Mouse (Mus musculus) intestine, embryonic 16.5 days (tissue): Measurements from ENCODE around the gene Btn1a1. TPM values are rescaled to one million over a fixed set of nuclear protein-coding genes. Genes with fewer than 3 reads are reported as not detected.
A peak's percentile ranks its signal among the peaks of the same experiment; 100 is the strongest.

Experiments used
- ATAC-seq: fragments of 200-750 bp; cut with Nextera tagmentation; 2 replicates; pipeline ENCODE4 v1.8.0; 2017; ENCODE audit warnings: moderate TSS enrichment, moderate library complexity
- H3K27ac ChIP-seq: fragments of 300-500 bp; sonication (generic); 2 replicates; pipeline ENCODE4 v1.5.1; 2014; ENCODE audit warnings: mild to moderate bottlenecking, low read length
- H3K27me3 ChIP-seq: fragments of 300-500 bp; sonication (generic); replicated peaks from 2 replicates; pipeline ENCODE4 v1.6.1; 2014; ENCODE audit warnings: low read length, control low read depth, mixed read lengths; ENCODE audit not compliant: control insufficient read depth, insufficient read depth
- H3K36me3 ChIP-seq: fragments of 300-500 bp; sonication (generic); 2 replicates; pipeline ENCODE4 v1.6.1; 2014; ENCODE audit warnings: low read length, control low read depth; ENCODE audit not compliant: control insufficient read depth, insufficient read depth
- H3K4me1 ChIP-seq: fragments of 300-500 bp; sonication (generic); 2 replicates; pipeline ENCODE4 v1.6.1; 2014; ENCODE audit warnings: low read length, control low read depth, mixed read lengths; ENCODE audit not compliant: control insufficient read depth, insufficient read depth
- H3K4me2 ChIP-seq: fragments of 300-500 bp; sonication (generic); 2 replicates; pipeline ENCODE4 v1.6.1; 2014; ENCODE audit warnings: low read depth, low read length, control low read depth
- H3K4me3 ChIP-seq: fragments of 300-500 bp; sonication (generic); 2 replicates; pipeline ENCODE4 v1.5.1; 2014; ENCODE audit warnings: mild to moderate bottlenecking, low read length
- H3K9ac ChIP-seq: fragments of 300-500 bp; sonication (generic); 2 replicates; pipeline ENCODE4 v1.6.1; 2014; ENCODE audit warnings: low read depth, low read length
- H3K9me3 ChIP-seq: fragments of 300-500 bp; sonication (generic); 2 replicates; pipeline ENCODE4 v1.6.1; 2016; ENCODE audit warnings: low read length, control low read depth; ENCODE audit not compliant: control insufficient read depth
- WGBS: fragments of 180-500 bp; shearing (Covaris S2); extraction: QIAGEN DNeasy Blood & Tissue Kit; methylation state at CpG from one replicate; pipeline ENCODE4 v1.1.7; 2014; 5-methylcytosine and 5-hydroxymethylcytosine counted together
- polyA plus RNA-seq: library from polyadenylated mRNA; unstranded; fragments of >200 nt; fragmentation: Nextera tagmentation; extraction: Ambion mirVana; gene quantifications from 2 replicates; pipeline ENCODE4 v1.2.1, GENCODE M21; 2015

The Btn1a1 gene
- polyA plus RNA-seq, 1 experiment from 2014 or later = 0.11 TPM

DNA sequence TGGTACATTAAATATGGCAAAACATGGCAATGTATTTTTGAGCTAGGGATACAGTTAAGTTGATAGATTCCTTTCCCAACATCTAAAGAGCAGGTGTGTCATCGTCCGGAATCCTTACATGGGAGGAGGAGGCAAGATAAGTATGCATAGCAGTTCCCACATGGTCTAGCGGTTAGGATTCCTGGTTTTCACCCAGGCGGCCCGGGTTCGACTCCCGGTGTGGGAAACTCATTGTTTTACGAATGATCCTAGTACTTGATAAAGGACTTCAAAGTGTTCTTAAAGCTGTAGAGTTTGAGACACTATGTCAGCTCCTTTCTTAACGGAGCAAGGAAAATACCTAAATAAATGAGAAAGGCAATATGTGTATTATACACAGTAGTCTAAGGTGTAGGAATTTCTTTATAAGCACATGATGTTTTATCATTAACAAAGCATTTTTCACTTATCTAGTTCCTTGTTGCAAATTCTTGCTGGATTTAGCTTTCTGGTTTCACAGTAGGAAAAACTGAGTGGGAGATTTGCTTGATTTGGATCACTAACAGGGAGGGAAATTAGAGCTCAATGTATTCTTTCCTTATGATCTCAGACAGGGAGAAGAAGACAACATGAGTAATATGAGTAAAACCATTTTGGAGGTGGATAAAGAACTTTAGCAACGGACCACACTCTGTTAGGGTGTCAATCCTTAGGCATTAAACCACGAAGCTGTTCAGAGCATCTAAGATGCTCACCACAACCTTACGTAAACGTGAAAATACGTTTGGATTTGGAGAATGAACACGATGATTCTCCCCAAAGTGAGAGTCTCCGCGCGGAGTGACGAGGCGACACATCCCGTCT, 2.1 kb downstream of the Btn1a1 start:
- Histone ChIP-seq H3K4me2 (peak overlapping the region; percentile 88), H3K4me3 (peak overlapping the region; percentile 64), H3K9me3 (no peaks in the 10 kb centered on the region), H3K36me3 (no peaks in the 10 kb centered on the region), H3K27ac (no peak overlapping the region), H3K4me1 (peaks cover 19% of the 10 kb centered on the region), H3K27me3 (0 out of 2 replicates have a peak, but pooled peaks cover under 1% of the 10 kb centered on the region), H3K9ac (peak overlapping the region; percentile 70)
- peak; percentile 66 for ATAC-seq
- WGBS = under 1% methylated on average over 21 of the region's 21 CpGs

DNA sequence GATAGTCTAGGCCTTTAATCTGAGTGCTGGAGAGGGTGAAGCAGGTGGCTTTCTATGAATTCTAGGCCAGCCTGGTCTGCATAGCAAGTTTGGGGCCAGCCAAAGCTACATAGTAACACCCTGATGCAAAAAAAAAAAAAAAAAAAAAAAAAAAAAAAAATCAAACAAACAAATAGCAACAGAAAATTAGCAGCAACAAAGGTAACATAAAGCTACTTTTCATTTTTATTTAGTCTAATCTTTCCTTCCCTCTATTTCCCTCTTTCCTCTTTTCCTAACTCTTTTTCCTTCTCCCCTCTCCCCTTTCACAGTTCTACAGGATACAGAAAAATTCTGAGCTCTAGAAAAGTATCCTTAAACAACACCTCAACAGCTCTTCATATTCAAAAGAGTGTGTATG, 3.0 kb downstream of the Btn1a1 start:
- H3K9me3 ChIP-seq = no peaks in the 10 kb centered on the region
- no peak overlapping the region for H3K27ac ChIP-seq
- H3K36me3 ChIP-seq = no peaks in the 10 kb centered on the region
- H3K4me1 ChIP-seq = peaks cover 19% of the 10 kb centered on the region
- 0 out of 2 replicates have a peak, but pooled peaks cover 2% of the 10 kb centered on the region for H3K27me3 ChIP-seq
- no peak overlapping the region for H3K4me3 ChIP-seq
- no peak for ATAC-seq
- H3K4me2 ChIP-seq = no peak overlapping the region
- no peak overlapping the region for H3K9ac ChIP-seq

DNA sequence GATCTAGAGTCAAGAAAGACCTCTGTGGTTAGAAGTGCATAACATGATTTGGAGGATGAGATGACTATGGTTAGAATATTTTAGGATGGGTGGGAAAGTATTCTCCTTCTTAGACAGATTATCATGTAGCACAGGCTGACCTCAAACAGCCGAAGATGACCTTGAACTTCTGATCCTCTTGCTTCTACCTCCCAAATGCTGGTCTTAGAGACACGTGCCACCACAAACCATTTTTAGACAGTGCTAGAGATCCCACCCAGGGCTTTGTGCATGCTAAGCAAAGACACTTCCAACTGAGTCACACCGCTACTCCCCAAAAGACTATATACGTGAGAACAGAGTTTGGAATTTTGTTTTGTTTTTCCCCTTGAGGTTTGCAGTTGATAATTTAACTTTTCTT, 3.6 kb downstream of the Btn1a1 start:
- no peak for ATAC-seq
- no peak overlapping the region for H3K4me3 ChIP-seq
- WGBS = 87% methylated on average over 4 of the region's 4 CpGs
- H3K9ac ChIP-seq = no peak overlapping the region
- no peaks in the 10 kb centered on the region for H3K36me3 ChIP-seq
- H3K27me3 ChIP-seq = 0 out of 2 replicates have a peak, but pooled peaks cover 2% of the 10 kb centered on the region
- no peak overlapping the region for H3K27ac ChIP-seq
- H3K9me3 ChIP-seq = no peaks in the 10 kb centered on the region
- peaks cover 19% of the 10 kb centered on the region for H3K4me1 ChIP-seq
- H3K4me2 ChIP-seq = no peak overlapping the region

DNA sequence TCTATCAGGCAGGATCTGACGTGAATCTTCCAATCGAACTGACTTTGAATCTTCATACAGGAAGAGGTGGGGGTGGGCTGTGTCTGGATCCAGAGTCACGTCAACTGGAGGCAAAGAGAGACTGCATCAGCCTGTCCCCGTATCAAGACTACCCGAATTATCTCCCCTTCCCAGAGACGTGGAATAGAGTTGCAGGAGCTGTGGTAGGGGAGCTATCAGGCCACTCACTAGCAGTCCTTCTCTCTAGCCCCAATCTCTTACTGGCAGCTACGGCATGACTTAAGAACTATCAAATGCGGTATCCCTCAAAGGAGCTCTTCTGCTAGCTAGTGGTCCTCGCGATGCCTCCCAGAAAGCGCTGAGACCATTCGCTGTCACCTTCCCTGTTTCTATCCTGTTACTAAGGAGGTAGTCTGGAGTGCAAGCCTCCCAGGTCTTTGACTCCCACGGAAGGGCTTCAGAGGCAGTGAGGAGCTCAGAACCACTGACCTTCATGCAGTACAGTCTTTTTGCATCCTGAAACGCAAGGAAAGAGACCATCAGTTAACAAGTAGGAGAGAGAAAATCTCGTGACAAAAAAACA, 6.3 kb downstream of the Btn1a1 start:
- no peaks in the 10 kb centered on the region for H3K9me3 ChIP-seq
- H3K4me3 ChIP-seq = no peak overlapping the region
- 0 out of 2 replicates have a peak, but pooled peaks cover 2% of the 10 kb centered on the region for H3K27me3 ChIP-seq
- no peak overlapping the region for H3K27ac ChIP-seq
- peaks cover 3% of the 10 kb centered on the region for H3K4me1 ChIP-seq
- ATAC-seq = no peak
- no peak overlapping the region for H3K9ac ChIP-seq
- H3K4me2 ChIP-seq = no peak overlapping the region
- H3K36me3 ChIP-seq = no peaks in the 10 kb centered on the region
- WGBS = 30% methylated on average over 15 of the region's 15 CpGs

DNA sequence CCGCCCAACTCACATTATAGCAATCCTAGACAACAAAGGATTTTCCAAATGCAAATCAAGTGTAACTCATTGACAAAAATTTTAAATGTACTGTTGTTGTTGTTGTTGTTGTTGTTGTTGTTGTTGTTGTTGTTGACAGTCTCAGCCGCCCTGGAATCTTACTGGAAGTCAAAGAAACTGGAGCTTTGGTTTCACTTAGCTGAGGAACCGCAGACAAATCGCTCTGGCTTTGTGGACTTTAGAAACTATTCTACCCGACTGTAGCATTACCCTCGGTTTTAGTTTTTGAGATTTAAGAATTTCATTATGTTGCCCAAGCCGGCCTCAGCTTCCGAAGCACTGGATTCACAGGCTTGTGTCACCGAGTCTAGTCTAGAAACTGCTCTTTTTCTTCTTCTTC, 11.8 kb downstream of the Btn1a1 start:
- 0 out of 2 replicates have a peak, but pooled peaks cover 2% of the 10 kb centered on the region for H3K27me3 ChIP-seq
- H3K4me3 ChIP-seq = peak overlapping the region; percentile 75
- H3K36me3 ChIP-seq = no peaks in the 10 kb centered on the region
- peak overlapping the region; percentile 78 for H3K9ac ChIP-seq
- ATAC-seq = no peak
- H3K4me1 ChIP-seq = no peaks in the 10 kb centered on the region
- under 1% methylated on average over 9 of the region's 9 CpGs for WGBS
- H3K9me3 ChIP-seq = no peaks in the 10 kb centered on the region
- H3K4me2 ChIP-seq = peak overlapping the region; percentile 52
- H3K27ac ChIP-seq = peak overlapping the region; percentile 95

DNA sequence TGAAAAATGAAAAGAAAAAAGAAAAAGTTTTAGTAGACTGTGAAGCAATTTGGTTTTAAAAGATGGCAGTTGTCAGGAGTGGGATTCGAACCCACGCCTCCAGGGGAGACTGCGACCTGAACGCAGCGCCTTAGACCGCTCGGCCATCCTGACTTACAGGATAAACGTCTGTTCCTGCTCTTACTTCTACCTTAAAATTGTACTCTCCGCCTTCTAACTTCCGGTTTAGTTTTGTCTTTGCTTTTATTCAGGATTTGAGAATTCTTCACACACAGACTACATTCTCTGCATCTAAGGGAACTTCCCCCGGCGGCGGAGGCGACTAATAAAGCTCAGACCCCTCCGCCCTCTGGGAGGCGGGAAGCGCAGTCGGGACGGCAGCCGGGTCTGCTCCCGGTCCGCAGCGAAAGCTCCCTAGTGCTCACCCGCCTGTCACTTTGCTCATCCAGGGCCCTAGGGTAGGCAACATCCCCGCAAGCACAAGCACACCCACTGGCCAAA, 12.3 kb downstream of the Btn1a1 start:
- peak; percentile 89 for ATAC-seq
- Histone ChIP-seq H3K4me1 (no peaks in the 10 kb centered on the region), H3K4me2 (peak overlapping the region; percentile 52), H3K27ac (peak overlapping the region; percentile 95), H3K4me3 (peak overlapping the region; percentile 75), H3K36me3 (no peaks in the 10 kb centered on the region), H3K9me3 (no peaks in the 10 kb centered on the region), H3K27me3 (no peaks in the 10 kb centered on the region), H3K9ac (peak overlapping the region; percentile 78)
- WGBS = under 1% methylated on average over 25 of the region's 25 CpGs

DNA sequence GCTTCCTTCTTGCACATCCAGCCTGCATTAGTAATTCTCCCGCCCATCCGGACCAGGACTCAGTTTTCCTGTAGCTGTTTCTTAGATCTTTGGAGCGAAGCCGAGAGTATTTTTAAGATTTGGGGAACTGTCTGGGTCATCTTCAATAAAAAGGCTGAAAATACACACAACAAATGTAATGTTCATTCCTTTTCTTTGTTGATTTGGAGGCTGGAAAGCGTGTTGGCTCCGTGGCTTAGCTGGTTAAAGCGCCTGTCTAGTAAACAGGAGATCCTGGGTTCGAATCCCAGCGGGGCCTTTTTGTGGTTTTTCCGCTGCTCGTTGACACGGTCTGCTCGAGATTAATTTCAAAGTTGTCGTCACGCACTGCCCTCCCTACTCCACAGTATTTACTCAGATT, 15.3 kb downstream of the Btn1a1 start:
- no peaks in the 10 kb centered on the region for H3K4me1 ChIP-seq
- H3K9me3 ChIP-seq = no peaks in the 10 kb centered on the region
- H3K36me3 ChIP-seq = no peaks in the 10 kb centered on the region
- H3K27me3 ChIP-seq = no peaks in the 10 kb centered on the region
- peak overlapping the region; percentile 63 for H3K4me2 ChIP-seq
- under 1% methylated on average over 15 of the region's 15 CpGs for WGBS
- 0 out of 2 replicates have a peak overlapping the region, but pooled peaks have one; percentile 39 for H3K27ac ChIP-seq
- peak overlapping the region; percentile 57 for H3K4me3 ChIP-seq
- ATAC-seq = 0 out of 2 replicates have a peak, but pooled peaks have one; percentile 19
- peak overlapping the region; percentile 60 for H3K9ac ChIP-seq

DNA sequence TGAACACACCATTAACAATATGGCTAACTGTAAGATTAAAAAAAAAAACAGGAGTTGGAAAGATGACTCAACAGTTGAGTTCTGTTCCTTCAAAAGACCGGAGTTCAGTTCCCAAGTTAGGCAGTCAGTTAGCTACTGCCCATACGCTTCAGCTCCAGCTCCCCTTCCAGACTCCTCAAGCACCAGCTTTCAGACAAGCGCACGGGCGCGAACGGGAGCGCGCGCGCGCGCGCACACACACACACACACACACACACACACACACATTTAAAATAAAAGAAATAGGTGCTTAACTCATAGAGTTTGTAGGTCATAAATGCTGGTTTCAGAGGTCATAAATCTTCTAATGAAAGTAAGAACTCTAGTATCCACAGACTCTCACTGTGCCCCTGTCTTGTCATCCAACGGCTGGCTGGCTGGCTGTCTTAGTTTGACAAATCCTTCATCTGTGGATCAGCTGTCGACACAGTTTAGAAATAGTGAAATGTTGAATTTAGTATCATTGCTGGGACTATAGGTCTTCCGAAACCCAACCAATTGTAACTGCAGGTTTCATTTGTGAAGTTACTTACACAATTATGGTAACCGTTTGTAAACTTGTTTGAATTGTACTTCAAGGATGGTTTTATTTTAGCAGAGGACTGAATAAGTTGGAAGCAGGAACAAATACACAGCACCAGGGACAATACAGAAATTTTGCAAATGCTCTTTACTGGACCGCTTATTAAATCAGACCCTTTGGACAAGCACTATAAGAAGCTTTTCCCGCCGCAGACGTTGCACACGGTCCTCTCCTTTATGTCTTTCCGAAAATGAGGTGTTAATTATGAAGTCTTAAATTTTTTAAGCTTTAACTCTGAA, 16.2 kb downstream of the Btn1a1 start:
- under 1% methylated on average over 24 of the region's 24 CpGs for WGBS
- H3K9me3 ChIP-seq = no peaks in the 10 kb centered on the region
- H3K36me3 ChIP-seq = no peaks in the 10 kb centered on the region
- peak overlapping the region; percentile 63 for H3K4me2 ChIP-seq
- no peaks in the 10 kb centered on the region for H3K27me3 ChIP-seq
- peak overlapping the region; percentile 56 for H3K9ac ChIP-seq
- peak overlapping the region; percentile 57 for H3K4me3 ChIP-seq
- peak; percentile 14; the same call in 1 of the 2 replicates for ATAC-seq
- no peak overlapping the region; the same call in 1 of the 2 replicates for H3K27ac ChIP-seq
- peaks cover 4% of the 10 kb centered on the region for H3K4me1 ChIP-seq

DNA sequence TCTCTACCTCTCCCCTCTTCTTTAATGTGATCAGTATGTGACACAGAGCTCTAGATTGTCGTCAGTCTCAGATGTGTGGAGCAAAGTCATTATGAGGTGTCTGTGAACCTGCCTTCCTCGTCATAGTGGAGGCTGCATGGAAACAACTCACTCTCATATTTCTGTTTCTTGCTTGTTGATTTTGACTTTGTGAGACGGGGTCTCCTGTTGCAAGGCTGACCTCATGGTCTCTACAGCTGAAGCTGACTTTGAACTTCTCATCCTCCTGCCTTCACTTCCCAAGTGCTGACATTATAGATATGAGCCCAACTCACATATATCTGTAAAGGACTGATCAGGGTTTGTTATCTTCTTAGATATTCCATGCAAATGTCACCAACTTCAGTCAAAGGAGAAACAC, 16.9 kb downstream of the Btn1a1 start:
- Histone ChIP-seq H3K4me3 (peak overlapping the region; percentile 57), H3K4me2 (peak overlapping the region; percentile 63), H3K27me3 (no peaks in the 10 kb centered on the region), H3K4me1 (peaks cover 8% of the 10 kb centered on the region), H3K9ac (no peak overlapping the region), H3K36me3 (no peaks in the 10 kb centered on the region), H3K27ac (no peak overlapping the region), H3K9me3 (no peaks in the 10 kb centered on the region)
- WGBS = 65% methylated on average over 3 of the region's 3 CpGs
- ATAC-seq = no peak
